Mouse (Mus musculus): ENCODE results near the gene Vwc2.

The Vwc2 gene

DNA sequence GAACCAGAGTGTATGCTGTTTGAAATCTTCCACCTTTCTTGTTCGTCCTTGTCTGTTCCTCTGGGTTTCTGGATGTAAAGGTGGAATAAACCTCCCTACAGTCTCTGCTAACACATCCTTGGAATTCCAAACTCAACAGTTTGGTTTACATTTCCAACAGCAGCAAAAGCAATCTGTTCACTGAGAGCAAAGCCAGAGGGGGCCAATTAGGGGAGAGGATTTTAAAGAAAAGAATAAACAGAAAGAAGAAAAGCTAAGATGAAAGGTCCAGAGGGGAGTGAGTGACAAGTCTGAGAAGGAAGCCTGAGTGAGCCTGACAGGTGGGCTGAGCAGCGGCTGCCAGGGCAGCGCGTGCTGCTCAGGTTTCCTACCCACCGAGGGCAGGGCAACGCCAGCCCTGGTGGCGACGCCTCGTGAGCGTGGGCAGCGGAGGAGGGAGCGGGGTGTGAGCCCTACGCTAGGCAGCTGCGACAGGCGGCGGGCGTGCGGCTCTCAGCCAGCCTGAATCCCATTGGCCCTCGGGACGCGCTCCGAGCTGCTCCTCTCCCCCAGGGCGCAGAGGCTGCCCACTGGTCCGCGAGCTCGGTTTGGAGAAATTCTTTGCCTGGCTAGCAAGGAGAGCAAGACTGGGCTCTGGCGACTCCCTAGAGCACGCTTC lies at the start of gene Vwc2:
Gene Vwc2, plus strand, starts transcription at position 648 of the 658 bp plus-strand sequence.
- no peak for TF ChIP-seq GATA4 (IDR thresholded peaks at IDR 0.05; ENCODE audit: insufficient replicate concordance, low read length)

DNA sequence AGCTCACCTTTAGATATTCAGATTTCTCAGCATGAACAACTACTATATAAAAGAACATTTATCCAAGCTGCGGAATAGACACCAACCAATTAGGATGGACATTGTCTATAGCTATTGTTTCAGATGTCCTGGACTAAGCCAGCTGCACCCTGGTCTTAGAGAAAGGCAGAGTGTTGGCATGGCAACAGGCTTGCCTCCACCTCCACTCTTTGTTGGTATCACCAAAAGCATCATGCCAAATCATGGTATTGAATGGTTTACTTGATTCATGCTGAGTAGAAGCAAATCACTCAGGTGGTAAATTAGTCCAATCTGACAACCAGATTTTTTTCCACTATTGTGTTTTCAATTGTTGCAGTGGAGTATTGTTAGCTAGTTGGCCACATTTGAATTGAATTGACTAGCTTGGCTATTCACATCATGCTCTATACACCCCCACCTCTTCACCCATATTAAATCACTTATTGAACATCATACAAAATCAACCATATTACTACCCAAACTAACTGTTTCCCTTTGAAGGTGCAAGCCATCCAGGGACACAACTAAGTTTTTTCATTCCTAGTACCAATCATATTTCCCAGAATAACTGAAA lies 25.8 kb upstream of the Vwc2 start:
- TF ChIP-seq GATA4 (IDR thresholded peaks at IDR 0.05; ENCODE audit: insufficient replicate concordance, low read length) = no peak

DNA sequence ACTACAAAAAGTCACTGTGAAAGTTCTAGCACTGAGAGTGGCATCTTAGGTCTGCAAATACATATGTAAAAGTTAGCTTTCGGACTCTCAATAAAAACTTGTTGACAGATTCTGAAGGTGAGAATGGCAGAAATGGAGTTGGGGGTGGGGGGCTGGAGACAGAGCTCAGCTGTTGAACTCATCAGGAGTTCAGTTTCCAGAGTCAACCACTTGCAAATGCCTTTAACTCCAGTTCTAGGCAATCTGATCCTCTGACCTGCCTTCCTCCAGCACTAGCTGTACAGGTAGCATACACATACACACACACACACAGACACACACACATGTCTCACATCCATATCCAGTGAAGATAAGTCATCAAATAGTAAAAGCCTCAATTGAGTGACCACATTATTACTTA lies 16.4 kb upstream of the Vwc2 start:
- no peak for TF ChIP-seq GATA4 (IDR thresholded peaks at IDR 0.05; ENCODE audit: insufficient replicate concordance, low read length)

DNA sequence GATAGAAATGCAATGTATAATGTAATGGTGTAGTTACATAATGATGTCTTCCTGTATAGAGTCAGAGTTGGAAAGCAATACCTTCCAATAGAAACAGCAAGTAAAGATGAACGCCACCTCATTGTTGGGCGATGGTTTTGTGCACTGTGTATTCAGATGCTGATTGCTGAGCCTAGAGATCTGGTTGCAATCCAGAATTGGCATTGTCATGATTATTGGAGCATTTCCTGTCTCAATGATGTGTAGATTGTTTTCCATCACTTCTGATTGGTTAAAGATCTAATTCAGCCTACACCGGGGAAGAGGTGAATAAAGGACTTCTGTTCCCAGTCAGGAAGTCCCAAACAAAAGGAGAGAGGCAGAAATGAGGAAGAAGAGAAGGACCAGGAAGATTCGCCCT lies 15.7 kb upstream of the Vwc2 start:
- no peak for TF ChIP-seq GATA4 (IDR thresholded peaks at IDR 0.05; ENCODE audit: insufficient replicate concordance, low read length)

- TF ChIP-seq GATA4 (IDR thresholded peaks at IDR 0.05; ENCODE audit: insufficient replicate concordance, low read length) = no peak
These were observed 15.0 kb upstream of the Vwc2 start for GRCm38 (mm10) chr11:11099011-11099410.

GRCm38 (mm10) chr11:11102182-11102581 lies 11.8 kb upstream of the Vwc2 start:
- TF ChIP-seq GATA4 (IDR thresholded peaks at IDR 0.05; ENCODE audit: insufficient replicate concordance, low read length) = no peak

DNA sequence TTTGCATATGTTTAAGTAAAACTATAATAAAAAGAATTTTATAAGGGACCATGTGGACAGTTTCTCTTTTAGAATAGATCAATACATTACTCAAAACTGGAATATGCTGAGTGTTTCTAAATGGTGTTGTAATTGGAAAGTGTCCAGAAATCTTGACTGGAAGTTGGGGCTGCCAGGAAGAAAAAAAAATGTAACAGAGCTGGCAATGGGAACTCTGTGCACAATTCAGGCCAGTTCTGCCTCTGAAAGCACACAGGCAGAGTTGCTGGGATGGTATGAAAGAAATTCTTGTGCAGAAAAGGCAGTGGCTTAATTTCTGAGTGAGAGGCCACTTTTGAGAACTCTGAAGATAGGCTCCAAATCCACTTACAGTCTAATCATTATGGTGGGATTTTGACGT lies 11.4 kb upstream of the Vwc2 start:
- TF ChIP-seq GATA4 (IDR thresholded peaks at IDR 0.05; ENCODE audit: insufficient replicate concordance, low read length) = no peak

DNA sequence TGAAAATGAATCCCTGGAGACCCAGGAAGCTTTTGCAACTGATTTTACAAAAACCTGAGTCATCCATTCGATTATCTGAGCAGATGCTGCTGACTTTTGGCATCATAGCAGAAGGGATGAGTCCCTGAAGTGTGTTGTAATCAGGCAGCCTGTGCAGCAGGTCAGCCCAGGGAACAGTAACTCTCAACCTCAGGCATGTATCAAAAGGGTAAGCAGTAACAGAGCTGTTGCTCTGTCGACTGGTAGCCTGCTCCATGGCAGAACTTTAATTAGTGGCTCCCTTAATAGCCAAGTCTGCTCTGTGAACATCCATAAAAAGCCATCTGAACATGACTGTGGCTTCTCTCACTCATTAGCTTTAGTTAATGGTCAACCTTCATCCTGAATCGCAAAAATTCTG lies 5.1 kb upstream of the Vwc2 start:
- no peak for TF ChIP-seq GATA4 (IDR thresholded peaks at IDR 0.05; ENCODE audit: insufficient replicate concordance, low read length)

DNA sequence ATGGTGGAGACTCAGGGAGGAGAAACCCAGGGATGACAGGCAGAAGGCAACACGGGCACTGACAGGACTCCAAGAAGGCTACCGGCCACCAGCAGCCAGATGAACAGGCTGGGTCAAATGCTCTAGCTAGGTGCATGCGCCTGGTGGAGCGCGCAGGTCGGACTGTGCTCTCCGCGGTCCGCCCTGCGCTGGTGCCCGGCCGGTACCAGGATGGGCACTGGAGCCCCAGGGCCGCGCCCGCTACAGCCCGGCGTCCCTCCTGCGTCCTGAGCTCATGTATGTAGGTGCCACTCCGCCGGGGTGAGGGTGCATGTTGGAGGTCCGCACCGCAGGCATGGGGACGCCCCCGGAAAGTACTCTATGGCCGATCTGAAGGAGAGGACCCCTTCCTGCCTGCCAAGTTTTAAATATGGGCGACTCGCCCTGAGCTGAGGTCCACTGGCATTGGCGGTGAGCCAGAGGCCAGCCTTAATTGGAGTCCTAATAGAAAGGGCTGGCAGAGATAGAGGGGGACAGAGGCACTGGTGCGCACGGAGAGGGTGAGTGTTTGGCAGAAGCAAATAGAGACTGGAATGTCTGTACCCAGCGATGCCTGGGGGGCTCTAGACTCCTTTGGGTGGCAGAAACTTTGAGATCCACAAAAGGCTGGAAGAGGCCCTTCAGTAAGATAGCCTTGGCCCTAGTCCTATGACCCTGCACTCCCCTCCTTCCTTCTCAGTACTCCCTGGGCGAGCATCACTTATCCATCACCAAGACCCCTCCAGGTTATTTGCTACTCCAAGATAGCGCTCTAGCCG lies 409 bp downstream of the Vwc2 start:
- no peak for TF ChIP-seq GATA4 (IDR thresholded peaks at IDR 0.05; ENCODE audit: insufficient replicate concordance, low read length)

DNA sequence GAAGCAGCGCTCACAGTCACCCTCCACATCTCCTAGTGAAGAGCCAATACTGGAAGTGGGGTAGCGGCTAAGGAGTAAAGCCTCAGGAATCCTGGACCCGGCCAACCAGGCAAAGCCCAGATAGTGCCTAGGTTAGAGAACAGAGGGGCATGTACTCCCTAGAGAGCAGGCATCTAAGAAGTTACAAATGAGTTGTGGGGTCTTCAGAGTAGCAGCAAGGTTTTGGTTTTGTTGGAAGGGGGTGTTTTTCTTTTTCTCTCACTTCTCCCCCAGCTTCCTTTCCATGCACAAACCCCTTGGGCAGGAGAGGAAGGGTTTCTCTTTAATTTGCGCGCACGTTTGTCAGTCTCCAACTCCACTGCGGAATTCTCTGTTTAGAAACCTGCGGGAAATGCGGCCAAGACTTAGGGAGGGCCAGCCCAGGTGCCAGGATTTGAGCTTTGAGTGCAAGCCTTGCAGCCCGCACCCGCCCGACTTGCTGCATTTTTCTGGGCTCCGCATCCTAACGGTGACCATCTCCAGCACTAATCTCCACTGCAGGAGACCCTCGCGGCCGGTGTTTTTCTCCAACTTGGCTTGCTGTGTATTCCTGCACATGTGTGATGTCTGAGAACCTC lies 1.1 kb downstream of the Vwc2 start:
- no peak for TF ChIP-seq GATA4 (IDR thresholded peaks at IDR 0.05; ENCODE audit: insufficient replicate concordance, low read length)

- TF ChIP-seq GATA4 (IDR thresholded peaks at IDR 0.05; ENCODE audit: insufficient replicate concordance, low read length) = no peak
These were observed 1.9 kb downstream of the Vwc2 start for GRCm38 (mm10) chr11:11115648-11116590.

DNA sequence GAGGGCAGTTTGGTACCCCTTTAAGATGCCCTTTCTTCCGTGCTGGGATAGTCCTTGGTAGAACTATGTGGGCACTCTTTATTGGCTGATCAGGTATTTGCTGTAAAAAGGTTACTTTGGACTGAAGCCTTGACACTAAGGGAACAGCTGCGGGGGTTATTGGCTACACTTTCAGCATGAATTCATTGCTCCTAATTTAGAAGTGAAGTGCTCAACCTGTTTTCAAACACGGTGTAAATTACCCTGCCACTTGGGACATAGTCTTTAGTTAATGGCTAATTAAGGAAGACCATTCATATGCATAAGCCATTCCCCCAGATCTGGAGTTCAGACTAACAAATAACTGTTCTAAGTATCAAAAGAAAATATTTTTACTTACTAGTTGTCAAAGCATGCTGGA lies 2.7 kb downstream of the Vwc2 start:
- TF ChIP-seq GATA4 (IDR thresholded peaks at IDR 0.05; ENCODE audit: insufficient replicate concordance, low read length) = no peak

GRCm38 (mm10) chr11:11122866-11123265 lies 8.8 kb downstream of the Vwc2 start:
- TF ChIP-seq GATA4 (IDR thresholded peaks at IDR 0.05; ENCODE audit: insufficient replicate concordance, low read length) = no peak

- no peak for TF ChIP-seq GATA4 (IDR thresholded peaks at IDR 0.05; ENCODE audit: insufficient replicate concordance, low read length)
These were observed 17.5 kb downstream of the Vwc2 start for GRCm38 (mm10) chr11:11131414-11132077.

All from liver, adult (tissue).